Mouse (Mus musculus) lung, embryonic 16.5 days (tissue): ENCODE results near the gene Meis3. TPM values are rescaled to one million over a fixed set of nuclear protein-coding genes. Genes with fewer than 3 reads are reported as not detected.

Experiments used
- ATAC-seq: fragments of 200-750 bp; cut with Nextera tagmentation; 2 replicates; pipeline ENCODE4 v1.8.0; 2017; ENCODE audit warnings: low read depth, mild to moderate bottlenecking, moderate library complexity
- H3K27ac ChIP-seq: fragments of 300-500 bp; sonication (generic); 2 replicates; pipeline ENCODE4 v1.5.1; 2014; ENCODE audit warnings: mild to moderate bottlenecking, control low read depth, low read length
- H3K27me3 ChIP-seq: fragments of 300-500 bp; sonication (generic); 2 replicates; pipeline ENCODE4 v1.6.1; 2014; ENCODE audit warnings: low read depth, low read length, mixed read lengths; ENCODE audit not compliant: control insufficient read depth, insufficient read depth
- H3K36me3 ChIP-seq: fragments of 300-500 bp; sonication (generic); 2 replicates; pipeline ENCODE4 v1.6.1; 2014; ENCODE audit warnings: low read length; ENCODE audit not compliant: control insufficient read depth, insufficient read depth
- H3K4me1 ChIP-seq: fragments of 300-500 bp; sonication (generic); replicated peaks from 2 replicates; pipeline ENCODE4 v1.6.1; 2014; ENCODE audit warnings: low read length, mixed read lengths; ENCODE audit not compliant: control insufficient read depth, insufficient read depth
- H3K4me2 ChIP-seq: fragments of 300-500 bp; sonication (generic); 2 replicates; pipeline ENCODE4 v1.6.1; 2014; ENCODE audit warnings: low read depth, low read length, control low read depth
- H3K4me3 ChIP-seq: fragments of 300-500 bp; sonication (generic); 2 replicates; pipeline ENCODE4 v1.5.1; 2014; ENCODE audit warnings: mild to moderate bottlenecking, low read length, control low read depth
- H3K9ac ChIP-seq: fragments of 300-500 bp; sonication (generic); 2 replicates; pipeline ENCODE4 v1.6.1; 2014; ENCODE audit warnings: low read length, control low read depth
- H3K9me3 ChIP-seq: fragments of 300-500 bp; sonication (generic); 2 replicates; pipeline ENCODE4 v1.6.1; 2016; ENCODE audit warnings: low read length; ENCODE audit not compliant: control insufficient read depth
- WGBS: fragments of 180-500 bp; shearing (Covaris S2); extraction: QIAGEN DNeasy Blood & Tissue Kit; methylation state at CpG from one replicate; pipeline ENCODE4 v1.1.7; 2014; 5-methylcytosine and 5-hydroxymethylcytosine counted together
- polyA plus RNA-seq: library from polyadenylated mRNA; unstranded; fragments of >200 nt; fragmentation: Nextera tagmentation; extraction: Ambion mirVana; gene quantifications from 2 replicates; pipeline ENCODE4 v1.2.1, GENCODE M21; 2015

Gene Meis3
- polyA plus RNA-seq, 1 experiment from 2014 or later, result 19.5 TPM

DNA sequence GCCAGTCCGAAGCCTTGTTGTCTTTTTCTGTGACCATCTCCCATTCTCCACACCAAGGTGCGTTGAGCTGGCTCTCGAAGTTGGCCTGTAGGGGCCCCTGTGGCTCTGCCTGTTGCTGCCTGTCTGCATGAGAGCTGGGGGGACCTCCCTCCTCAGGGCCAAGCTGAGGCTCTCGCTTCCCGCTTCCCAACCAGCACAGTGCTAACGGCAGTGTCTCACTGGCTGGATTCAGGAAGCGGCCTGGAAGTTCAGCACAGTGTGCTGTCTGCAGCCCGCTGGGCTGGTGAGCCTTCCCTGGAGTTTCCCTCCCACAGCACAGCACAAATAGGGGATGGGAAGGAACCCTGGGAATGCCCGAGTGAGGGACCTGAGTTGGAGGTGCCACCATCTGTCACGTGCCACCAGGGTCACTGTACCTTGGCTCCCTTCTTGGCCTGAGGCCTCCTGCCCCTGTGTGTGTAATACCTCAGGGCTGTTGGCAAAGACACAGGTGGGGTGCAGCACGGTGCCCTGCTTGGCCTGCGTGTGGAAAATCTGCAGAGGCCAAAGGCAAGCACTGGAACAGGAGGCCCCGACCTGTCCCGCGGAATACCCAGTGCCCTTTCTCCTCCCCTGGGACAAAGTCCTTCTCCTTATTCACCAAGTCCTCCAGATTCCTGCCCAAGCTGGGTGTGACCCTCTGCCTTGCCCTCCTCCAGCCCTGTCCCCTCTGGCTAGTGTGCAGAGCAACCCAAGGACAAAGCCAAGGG is 28.0 kb downstream of the Meis3 start:
- no peak overlapping the region for H3K4me3 ChIP-seq

DNA sequence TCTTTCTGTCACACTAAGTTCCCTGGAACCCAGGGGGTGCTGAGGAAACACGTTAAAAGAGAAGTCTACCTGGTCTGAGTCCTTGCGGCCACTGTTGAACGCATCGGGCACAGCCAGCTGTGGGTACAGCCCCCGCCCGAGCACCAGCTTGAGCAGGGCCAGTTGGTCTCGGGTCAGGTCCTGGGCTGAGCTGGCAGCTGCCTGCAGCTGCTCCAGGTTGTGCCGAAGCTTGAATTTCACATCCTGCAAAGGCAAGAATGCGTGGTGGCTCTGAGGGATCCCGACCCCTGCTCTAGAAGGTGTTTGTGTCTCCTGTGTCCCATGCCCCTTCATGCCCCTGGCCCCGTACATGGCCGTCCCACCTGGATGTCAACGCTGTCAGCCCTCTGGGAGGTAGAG is 28.6 kb downstream of the Meis3 start:
- H3K4me2 ChIP-seq, result no peak overlapping the region
- no peaks in the 10 kb centered on the region for H3K9me3 ChIP-seq
- H3K9ac ChIP-seq, result no peak overlapping the region
- H3K4me1 ChIP-seq, result peaks cover 1% of the 10 kb centered on the region; the same call in 1 of the 2 replicates
- H3K27me3 ChIP-seq, result no peaks in the 10 kb centered on the region
- WGBS, result 89% methylated on average over 13 of the region's 13 CpGs
- no peak overlapping the region for H3K27ac ChIP-seq
- no peak overlapping the region for H3K4me3 ChIP-seq
- peaks cover 12% of the 10 kb centered on the region for H3K36me3 ChIP-seq
- no peak for ATAC-seq

More for the DNA sequence above, 28.0 kb downstream of the Meis3 start:
- Histone ChIP-seq H3K27ac (no peak overlapping the region), H3K9me3 (no peaks in the 10 kb centered on the region), H3K27me3 (no peaks in the 10 kb centered on the region), H3K9ac (no peak overlapping the region), H3K4me1 (no peaks in the 10 kb centered on the region), H3K36me3 (peaks cover 15% of the 10 kb centered on the region), H3K4me2 (no peak overlapping the region)
- no peak for ATAC-seq
- WGBS, result 87% methylated on average over 15 of the region's 15 CpGs

DNA sequence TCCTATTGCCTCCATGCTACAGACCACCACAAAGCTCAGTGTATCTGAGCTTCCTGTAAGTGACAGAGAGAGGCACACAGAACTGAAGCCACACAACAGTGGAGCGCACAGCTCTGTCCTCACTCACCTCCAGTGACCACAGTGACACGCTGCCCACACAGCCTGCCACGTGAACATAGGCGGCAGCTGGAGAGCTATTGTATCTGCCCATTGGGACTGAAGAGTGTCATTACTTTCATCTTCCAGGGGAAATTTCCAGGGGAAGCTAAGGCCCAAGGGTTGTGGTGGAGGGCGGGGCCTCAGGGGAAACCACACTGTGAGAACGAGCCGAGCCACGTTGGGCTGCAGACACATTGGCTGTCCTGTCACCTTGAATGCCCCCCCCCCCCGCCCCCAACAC is 29.9 kb downstream of the Meis3 start:
- H3K27ac ChIP-seq, result no peak overlapping the region
- ATAC-seq, result no peak
- peaks cover 12% of the 10 kb centered on the region; the same call in 1 of the 2 replicates for H3K4me1 ChIP-seq
- H3K4me3 ChIP-seq, result no peak overlapping the region
- no peaks in the 10 kb centered on the region for H3K27me3 ChIP-seq
- H3K9ac ChIP-seq, result no peak overlapping the region
- H3K9me3 ChIP-seq, result no peaks in the 10 kb centered on the region
- 77% methylated on average over 9 of the region's 9 CpGs for WGBS
- peaks cover 5% of the 10 kb centered on the region for H3K36me3 ChIP-seq
- no peak overlapping the region for H3K4me2 ChIP-seq

DNA sequence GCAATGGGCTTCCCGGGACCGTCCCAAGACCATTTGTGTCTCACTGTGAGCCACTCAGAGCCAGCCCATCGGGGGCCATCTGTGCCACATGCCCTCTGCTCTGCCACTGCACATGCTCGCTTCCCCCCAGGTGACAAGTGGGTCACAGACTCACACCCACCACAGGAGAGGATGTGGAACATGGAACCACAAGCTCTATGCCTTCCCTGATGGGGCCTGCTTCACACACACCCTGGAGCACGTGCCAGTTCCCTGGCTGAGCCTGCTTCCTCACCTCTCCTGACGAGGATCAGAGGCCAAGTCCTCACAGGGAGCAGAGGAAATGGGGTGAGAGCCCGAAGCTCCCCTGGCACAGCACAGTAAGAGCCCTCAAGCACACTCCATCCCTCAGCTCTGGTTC is 32.2 kb downstream of the Meis3 start:
- Histone ChIP-seq H3K27ac (no peak overlapping the region), H3K9ac (no peak overlapping the region), H3K4me1 (peaks cover 12% of the 10 kb centered on the region; the same call in 1 of the 2 replicates), H3K4me3 (no peak overlapping the region), H3K9me3 (no peaks in the 10 kb centered on the region), H3K4me2 (no peak overlapping the region), H3K27me3 (no peaks in the 10 kb centered on the region), H3K36me3 (peaks cover 7% of the 10 kb centered on the region)
- WGBS, result 81% methylated on average over 7 of the region's 7 CpGs
- no peak for ATAC-seq

DNA sequence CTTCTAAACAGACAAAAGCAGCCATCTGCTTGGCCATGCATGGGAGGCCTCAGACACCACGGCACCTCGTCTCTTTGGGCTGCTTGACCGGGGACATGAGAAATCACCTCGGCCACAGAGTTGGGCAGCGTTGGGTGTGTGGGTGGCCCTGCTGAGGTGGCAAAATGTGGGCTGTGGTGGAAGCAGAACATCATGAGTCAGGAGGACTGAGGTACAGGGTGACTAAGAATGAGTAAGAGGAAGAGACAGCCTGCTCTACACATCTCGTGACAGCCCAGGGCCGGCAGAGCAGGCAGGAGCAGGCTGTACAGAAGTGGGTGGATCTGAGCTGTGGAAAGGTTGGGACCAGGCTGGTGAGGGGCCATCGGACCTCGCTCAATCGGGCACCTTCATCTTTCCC is 32.6 kb downstream of the Meis3 start:
- ATAC-seq, result no peak

DNA sequence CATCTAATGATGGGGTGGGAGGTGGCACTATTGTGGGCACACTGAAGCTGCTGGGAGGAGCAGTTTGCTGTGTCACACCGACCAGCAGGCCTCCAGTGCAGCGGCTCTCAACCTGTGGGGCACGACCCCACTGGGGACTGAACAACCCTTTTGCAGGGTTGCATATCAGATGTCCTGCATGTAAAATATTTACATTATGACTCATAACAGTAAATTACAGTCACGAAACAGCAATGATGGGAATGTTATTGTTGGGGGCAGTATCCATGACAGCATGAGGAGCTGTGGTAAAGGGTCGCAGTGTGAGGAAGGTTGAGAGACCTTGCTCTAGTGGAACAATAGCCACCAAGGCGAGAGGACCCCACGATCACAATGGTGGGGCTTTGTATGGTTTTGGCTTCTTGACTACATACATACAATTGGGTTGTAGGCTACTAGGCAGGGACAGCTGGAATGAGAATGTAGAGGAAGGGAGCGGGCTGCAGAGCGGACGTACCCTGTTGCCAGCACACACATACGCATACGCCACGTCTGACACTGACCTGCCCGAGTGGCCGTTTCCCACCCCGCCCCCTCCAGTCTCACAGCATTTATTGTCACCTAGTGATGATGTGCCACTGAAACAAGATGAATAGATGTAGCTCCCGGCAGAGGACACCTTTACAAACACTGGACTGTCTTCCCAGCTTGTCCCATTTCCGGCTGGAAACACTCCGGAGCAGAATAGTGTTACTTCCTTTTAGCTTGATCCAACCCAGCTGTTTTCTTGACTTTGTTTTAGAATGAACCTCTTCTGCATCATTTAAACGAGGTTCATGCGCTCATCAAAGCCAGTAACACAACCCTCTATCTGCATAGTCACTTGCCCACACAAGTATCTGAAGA is 34.1 kb downstream of the Meis3 start:
- Histone ChIP-seq H3K4me2 (no peak overlapping the region), H3K4me1 (peaks cover 12% of the 10 kb centered on the region; the same call in 1 of the 2 replicates), H3K4me3 (no peak overlapping the region), H3K27me3 (no peaks in the 10 kb centered on the region), H3K27ac (peak overlapping the region; percentile 58), H3K9me3 (no peaks in the 10 kb centered on the region), H3K9ac (no peak overlapping the region), H3K36me3 (peaks cover 11% of the 10 kb centered on the region)
- peak; percentile 64 for ATAC-seq
- WGBS, result 56% methylated on average over 21 of the region's 21 CpGs

More for the DNA sequence above, 32.6 kb downstream of the Meis3 start:
- no peaks in the 10 kb centered on the region for H3K9me3 ChIP-seq
- WGBS, result 81% methylated on average over 10 of the region's 10 CpGs
- no peak overlapping the region for H3K4me2 ChIP-seq
- no peaks in the 10 kb centered on the region for H3K27me3 ChIP-seq
- peaks cover 12% of the 10 kb centered on the region; the same call in 1 of the 2 replicates for H3K4me1 ChIP-seq
- no peak overlapping the region for H3K27ac ChIP-seq
- no peak overlapping the region for H3K9ac ChIP-seq
- peaks cover 5% of the 10 kb centered on the region for H3K36me3 ChIP-seq
- H3K4me3 ChIP-seq, result no peak overlapping the region

DNA sequence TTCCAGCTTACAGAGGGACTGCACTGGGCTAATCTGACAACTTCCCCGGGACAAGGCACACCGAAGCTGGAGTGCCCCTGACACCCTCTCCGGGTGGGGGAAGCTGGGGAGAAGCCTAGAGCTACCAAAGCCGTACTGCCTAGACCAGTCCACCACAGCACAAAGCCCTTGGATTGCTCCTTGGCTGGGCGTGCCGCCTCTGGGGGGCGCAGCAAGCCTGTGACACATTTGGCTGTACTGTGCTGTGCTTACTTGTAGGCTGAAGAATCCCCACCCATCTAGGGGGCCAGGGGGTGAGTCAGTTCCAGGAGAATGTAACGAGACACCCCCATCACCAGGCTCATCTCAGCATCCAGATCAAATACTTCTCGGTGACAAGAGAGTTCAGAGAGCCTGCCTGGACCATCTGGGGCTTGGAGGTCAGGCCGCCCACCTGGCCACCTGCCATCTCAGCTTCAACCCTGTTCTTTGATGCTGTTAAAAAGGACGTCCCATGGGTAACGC is 36.0 kb downstream of the Meis3 start:
- Histone ChIP-seq H3K9me3 (no peaks in the 10 kb centered on the region), H3K4me3 (no peak overlapping the region), H3K36me3 (peaks cover 30% of the 10 kb centered on the region), H3K9ac (no peak overlapping the region), H3K27ac (no peak overlapping the region), H3K4me1 (peaks cover 12% of the 10 kb centered on the region; the same call in 1 of the 2 replicates), H3K27me3 (no peaks in the 10 kb centered on the region), H3K4me2 (no peak overlapping the region)
- 73% methylated on average over 12 of the region's 12 CpGs for whole genome bisulfite sequencing
- ATAC-seq, result no peak

DNA sequence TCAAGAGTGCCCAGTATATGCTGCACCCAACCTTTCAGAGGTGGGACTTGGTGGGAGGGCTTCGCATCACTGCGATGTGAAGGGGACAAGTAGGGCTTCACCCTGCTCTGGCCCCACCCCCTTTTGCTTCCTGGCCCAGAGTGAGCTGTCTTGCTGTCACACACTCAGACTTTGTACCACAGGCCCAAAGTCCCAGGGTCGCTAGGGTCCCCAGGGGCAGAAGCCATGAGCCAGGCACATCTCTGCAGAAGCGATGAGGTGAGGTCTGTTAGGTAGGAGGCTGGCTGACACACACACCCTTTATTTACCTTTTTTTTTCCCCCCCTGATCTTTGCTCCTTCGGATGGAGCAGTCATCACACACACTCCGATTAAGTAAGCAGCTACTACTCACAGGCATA is 38.3 kb downstream of the Meis3 start:
- Histone ChIP-seq H3K27ac (no peak overlapping the region), H3K27me3 (no peaks in the 10 kb centered on the region), H3K36me3 (peaks cover 31% of the 10 kb centered on the region), H3K9ac (no peak overlapping the region), H3K9me3 (no peaks in the 10 kb centered on the region), H3K4me1 (peaks cover 12% of the 10 kb centered on the region; the same call in 1 of the 2 replicates), H3K4me2 (no peak overlapping the region), H3K4me3 (no peak overlapping the region)
- no peak for ATAC-seq
- WGBS, result 89% methylated on average over 6 of the region's 6 CpGs

DNA sequence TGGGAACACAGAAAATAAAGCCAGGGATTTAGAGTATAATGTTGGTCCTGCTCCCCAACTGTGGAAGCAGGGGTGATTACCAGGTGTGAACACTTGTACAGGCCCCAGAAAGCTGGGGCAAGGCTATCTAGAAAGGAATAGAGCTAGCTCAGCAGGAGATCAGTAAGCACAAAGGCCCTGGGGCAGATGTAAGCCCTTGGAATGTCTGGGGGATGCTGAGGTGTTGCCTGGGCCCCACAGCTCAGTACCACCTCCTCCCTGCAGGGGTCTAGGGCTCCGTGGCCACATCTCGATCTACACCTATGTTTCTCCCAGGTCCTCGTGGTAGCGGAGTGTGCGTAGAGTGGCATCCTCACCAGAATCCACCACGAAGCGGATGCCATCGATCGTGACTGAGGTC is 39.1 kb downstream of the Meis3 start:
- Histone ChIP-seq H3K27ac (no peak overlapping the region), H3K9me3 (no peaks in the 10 kb centered on the region), H3K9ac (no peak overlapping the region), H3K27me3 (no peaks in the 10 kb centered on the region), H3K36me3 (peaks cover 31% of the 10 kb centered on the region), H3K4me3 (no peak overlapping the region), H3K4me1 (peaks cover 6% of the 10 kb centered on the region; the same call in 1 of the 2 replicates), H3K4me2 (no peak overlapping the region)
- 92% methylated on average over 9 of the region's 9 CpGs for WGBS
- ATAC-seq, result no peak
